Mouse (Mus musculus): ENCODE data around the gene Gm20388.

Gm20388 gene

DNA sequence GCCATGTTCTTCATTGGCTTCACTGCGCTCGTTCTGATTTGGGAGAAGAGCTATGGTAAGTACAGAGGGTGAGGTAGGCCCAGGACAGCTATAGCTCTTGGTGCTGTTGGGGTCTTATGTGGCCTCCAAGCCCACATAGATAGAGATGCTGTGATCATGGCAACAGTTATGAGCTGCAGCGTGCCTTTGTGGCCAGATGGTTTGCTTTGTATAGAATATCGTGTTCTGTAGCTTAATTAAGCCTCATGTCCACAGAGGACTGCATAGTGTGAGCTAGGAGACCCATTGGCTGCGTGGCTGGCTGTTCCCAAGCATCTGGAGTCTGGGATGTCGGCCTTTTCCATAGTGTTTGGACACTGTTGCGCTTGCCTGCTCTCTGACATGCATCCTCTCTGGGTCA, 762.7 kb downstream of the Gm20388 start:
- no peak for DNase-seq

DNA sequence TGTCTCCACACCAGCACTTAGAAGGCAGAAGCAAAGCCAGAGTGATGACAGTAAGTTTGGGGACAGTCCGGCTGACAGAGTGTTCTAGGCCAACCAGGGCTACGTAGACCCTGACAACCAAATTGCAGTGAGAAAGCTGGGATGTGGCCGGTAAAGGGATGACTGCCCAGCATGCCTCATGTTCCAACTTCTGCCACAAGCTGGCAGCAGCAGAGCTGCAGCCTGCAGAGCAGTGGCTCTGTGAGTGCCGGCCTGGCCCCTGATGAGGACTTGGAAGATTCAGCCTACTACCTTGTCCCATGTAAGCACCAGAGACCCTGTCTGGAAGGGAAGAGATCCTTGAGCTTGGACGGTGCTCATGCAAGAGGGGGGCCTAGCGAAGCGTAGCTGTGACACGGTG, 765.1 kb downstream of the Gm20388 start:
- no peak for DNase-seq

- peak; percentile 93 for DNase-seq
Measured at GRCm38 (mm10) chr8:120678447-120678846, 767.8 kb downstream of the Gm20388 start.

DNA sequence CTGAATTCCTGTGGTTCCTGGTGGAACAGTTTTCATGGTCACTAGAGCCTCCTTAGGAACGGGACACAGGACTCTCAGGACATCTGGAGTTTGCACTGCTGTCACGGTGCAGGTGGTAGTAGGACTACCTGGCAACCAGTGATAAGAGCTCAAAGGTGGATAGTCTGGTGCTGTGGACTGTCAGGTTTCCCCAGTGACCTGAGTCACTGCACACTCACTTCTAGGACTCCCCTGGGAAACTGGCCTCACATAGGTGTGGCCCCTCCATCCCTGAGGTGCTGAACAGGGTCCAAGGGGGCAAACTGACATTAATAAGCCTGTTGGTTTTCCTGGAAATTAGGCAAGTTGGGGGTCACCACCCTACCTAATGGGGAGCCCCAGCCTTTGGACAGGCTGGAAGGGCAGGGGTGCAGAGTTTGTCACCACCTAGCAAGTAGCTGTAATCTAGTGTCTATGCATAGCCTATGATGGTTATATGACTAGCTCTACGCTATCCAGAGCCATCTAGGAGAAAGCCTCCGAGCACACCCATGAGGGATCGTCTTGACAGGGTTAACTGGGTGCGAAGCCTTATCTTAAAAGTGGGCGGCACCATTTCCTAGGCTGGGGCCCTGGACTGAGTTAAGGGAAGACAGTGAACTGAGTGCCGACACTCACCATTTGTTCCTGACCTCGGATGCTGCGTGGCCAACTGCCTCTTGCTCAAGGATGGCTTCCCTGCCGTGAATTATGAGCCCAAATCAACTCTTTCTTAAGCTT, 769.2 kb downstream of the Gm20388 start:
- DNase-seq, result no peak

DNA sequence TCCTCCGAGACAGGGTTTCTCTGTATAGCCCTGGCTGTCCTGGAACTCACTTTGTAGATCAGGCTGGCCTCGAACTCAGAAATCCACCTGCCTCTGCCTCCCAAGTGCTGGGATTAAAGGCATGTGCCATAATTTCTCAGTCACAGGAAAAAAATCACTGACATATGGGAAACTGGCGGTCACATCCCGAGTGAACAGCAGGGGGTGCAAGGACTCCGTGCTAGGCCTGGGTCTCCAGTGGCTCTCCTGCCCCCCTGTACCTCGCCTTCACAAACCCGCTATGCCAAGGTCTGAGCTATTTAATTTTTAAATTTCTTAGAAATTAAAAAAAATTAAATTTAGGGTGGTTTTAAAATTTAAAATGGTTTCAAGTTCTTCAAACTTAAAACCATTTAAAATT, 769.8 kb downstream of the Gm20388 start:
- DNase-seq, result peak; percentile 83

- no peak for DNase-seq
Measured at GRCm38 (mm10) chr8:120681113-120681512, 770.5 kb downstream of the Gm20388 start.

- DNase-seq, result peak; percentile 90
Measured at GRCm38 (mm10) chr8:120683602-120684001, 773.0 kb downstream of the Gm20388 start.

- no peak for DNase-seq
Measured at GRCm38 (mm10) chr8:120684082-120684481, 773.4 kb downstream of the Gm20388 start.

- no peak for DNase-seq
Measured at GRCm38 (mm10) chr8:120685097-120685496, 774.5 kb downstream of the Gm20388 start.

DNA sequence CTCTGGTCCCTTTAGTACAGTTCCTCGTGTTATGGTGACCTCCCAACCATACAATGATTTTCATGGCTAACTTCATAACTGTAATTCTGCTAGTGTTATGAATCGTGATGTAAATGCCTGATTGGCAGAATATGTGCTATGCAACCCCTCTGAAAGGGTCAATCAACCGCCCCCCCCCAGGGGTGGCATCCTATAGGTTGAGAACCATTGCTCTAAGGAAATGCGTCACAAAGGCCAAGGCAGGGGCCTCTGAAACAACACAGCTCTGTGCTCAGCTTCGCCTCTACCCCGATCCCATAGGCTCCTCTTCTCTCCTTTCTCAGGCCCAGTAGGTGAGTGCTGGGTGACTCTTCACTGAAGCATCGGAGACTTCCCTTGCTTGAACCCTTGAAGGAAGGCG, 775.0 kb downstream of the Gm20388 start:
- DNase-seq, result no peak

DNA sequence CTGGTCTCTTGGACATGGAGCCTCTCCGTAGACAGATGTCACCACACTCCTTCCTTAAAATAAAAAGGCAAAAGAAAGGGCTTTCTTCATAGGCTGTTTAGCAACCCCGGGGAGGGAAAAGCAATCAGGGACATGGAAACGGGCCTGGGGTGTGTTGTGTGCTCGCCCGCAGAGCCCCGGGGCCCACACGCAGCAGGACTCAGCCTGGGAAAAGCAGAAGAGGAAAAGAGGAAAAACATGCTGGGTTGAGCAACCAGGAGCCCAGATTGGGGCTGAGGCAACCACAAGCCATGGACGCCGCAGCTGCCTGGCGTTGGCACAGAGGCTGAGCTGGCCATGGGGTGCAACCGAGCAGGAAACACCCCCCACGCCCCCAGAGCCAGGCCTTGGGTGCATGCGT, 775.4 kb downstream of the Gm20388 start:
- no peak for DNase-seq

DNA sequence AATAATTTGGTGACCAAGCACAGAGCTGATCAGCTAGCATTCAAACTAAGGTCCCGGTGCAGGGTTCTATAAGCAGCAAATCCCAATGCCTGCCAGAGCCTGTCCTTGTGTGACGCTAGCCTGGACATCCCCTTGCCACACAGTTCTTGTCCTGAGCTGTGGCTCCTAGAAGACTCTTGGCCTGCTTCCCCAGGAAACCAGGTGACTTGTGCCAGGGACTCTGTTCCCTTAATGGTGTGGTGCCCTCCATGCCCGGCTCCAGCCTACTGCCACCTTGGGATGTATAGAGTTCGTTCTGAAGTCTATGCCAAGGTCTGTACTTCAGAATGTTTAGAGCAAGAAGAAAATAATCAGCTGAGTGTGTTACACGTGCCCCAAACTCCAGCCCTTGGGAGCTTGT, 775.9 kb downstream of the Gm20388 start:
- no peak for DNase-seq

DNA sequence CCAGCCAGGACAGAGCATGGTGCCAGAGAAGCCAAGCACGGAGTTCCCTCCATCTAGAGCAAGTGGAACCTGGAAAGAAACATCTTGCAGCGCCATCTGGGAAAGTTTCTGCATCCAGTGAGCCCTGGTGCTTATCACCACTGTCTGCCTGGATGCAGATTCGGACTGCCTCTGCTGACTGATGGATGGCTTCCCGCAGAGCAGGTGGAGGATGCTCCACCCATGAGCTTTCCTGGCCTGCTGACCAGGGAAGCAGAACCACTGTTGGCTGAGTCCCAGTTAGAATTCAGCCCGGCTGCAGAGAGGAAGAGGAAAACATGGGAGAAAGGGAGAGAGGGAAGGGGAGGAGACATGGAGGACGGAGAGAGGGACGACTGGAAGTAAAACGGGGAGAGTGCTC, 777.1 kb downstream of the Gm20388 start:
- peak; percentile 77 for DNase-seq

- no peak for DNase-seq
Measured at GRCm38 (mm10) chr8:120688511-120688910, 777.9 kb downstream of the Gm20388 start.

GRCm38 (mm10) chr8:120692934-120693333, 782.3 kb downstream of the Gm20388 start:
- DNase-seq, result no peak

- peak; percentile 82 for DNase-seq
Measured at GRCm38 (mm10) chr8:120693861-120694493, 783.3 kb downstream of the Gm20388 start.

DNA sequence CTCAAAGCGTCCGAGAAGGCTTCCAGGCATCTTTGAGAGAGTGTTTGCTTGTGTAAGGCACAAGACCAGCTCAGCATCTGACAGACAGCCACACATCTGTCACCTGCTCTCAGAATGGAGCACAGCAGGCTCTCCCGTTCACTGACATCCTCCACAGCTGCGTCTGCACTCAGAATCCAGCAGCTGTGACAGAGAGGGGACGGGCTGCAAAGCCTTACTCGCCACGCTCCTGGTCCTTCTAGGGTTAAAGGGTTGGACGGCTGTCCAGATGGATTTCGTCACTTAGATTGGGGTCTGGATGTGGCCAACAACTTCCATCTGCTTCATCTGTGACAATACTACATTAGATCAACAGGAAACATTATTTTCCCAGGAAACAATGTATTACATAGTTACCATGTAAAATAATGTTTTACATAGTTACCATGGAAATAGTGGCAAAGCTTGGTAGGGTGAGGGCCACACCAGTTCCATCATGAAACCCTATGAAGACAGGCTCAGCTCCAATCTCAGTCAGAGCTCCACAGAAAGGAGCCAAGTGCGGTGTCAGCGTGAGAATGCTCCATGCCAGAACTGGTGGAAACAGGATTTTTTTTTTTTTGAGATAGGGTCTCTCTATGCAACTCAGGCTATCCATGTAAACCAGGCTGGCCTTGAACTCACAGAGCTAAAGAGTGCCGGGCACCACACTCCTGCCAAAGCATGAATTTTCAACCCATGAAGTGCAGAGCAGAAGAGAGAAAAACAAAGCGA, 785.9 kb downstream of the Gm20388 start:
- peak; percentile 79 for DNase-seq

- DNase-seq, result peak; percentile 79
Measured at GRCm38 (mm10) chr8:120697154-120697978, 786.7 kb downstream of the Gm20388 start.

GRCm38 (mm10) chr8:120697979-120698272, 787.3 kb downstream of the Gm20388 start:
- DNase-seq, result peak; percentile 58

GRCm38 (mm10) chr8:120698426-120698825, 787.8 kb downstream of the Gm20388 start:
- peak; percentile 51 for DNase-seq

DNA sequence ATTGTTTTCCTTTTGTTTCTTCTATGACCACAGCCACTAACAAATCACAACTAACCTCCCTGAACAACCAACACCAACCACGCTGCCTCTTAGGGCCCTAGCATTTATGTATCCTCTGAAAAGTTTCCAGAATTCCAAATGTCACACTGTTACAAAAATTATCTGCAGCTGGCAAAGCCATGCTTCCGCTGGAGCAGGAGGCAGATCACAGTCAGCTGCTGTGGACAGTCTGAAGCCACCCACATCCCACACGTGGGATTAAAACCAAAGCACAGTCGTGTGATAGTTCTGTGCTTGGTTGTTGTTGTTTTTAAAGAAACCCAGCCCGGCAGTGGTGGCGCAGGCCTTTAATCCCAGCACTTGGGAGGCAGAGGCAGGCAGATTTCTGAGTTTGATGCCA, 788.4 kb downstream of the Gm20388 start:
- DNase-seq, result peak; percentile 40

- DNase-seq, result no peak
Measured at GRCm38 (mm10) chr8:120699565-120699964, 788.9 kb downstream of the Gm20388 start.

DNA sequence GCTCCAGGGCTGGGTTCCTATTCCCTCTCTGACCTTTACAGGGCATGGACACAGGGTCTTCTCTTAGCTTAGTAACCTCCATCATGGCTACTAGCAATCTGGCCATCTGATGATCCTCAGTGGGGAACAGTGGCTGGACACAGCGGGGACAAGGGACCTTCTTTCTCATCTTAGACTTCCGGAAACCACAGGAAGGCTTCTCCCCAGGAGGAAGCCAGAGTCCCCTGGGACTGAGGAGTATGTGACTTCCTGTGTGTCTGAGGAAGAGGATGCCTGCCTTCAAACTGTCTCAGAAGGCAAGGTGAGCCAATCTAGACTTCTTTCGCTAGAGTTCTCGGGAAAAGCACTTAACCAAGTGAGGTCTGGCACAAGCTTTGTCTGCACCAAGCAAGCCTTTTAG, 789.4 kb downstream of the Gm20388 start:
- no peak for DNase-seq
